Mouse (Mus musculus): ENCODE data around the gene Arhgdia.

- TF ChIP-seq ZNF384 (IDR thresholded peaks at IDR 0.05; ENCODE audit: low read depth, low read length), result no peak
- no peak for TF ChIP-seq CHD2 (IDR thresholded peaks at IDR 0.05; ENCODE audit: low read depth, low read length)
Observed at GRCm38 (mm10) chr11:120538485-120538884, 42.9 kb downstream of the Arhgdia start.

Data from ES-E14 (cell line).